ENCODE assay signal across 9 mouse cellular contexts in genomic region chr4:140657681-140658575, GRCm38 (mm10). TPM values are rescaled to one million over a fixed set of nuclear protein-coding genes. Genes with fewer than 3 reads are reported as not detected.
DNase-seq lines count a peak whose midpoint lies in the region; ATAC-seq and TF ChIP-seq lines count a peak whose summit lies in the region.
"Had no signal": no experiment of that assay in that cellular context is flagged by ENCODE, and none has a peak within 500 bp of the region (broad histone marks: within the 10 kb centered on the region; RNA-seq: fewer than 3 reads in every experiment).

No protein-coding gene starts in this region.

- peak overlapping the region; percentile 10; the same call in 1 of the 2 replicates for H3K4me2 ChIP-seq in forebrain, embryonic 16.5 days (ENCODE audit: low read length)
- H3K4me2 ChIP-seq in liver, embryonic 14.5 days (ENCODE audit: low read depth): no peak overlapping the region

- no peaks in the 10 kb centered on the region for H3K27me3 ChIP-seq in forebrain, embryonic 16.5 days (replicated peaks; ENCODE audit: control insufficient read depth, insufficient read depth, low read length)
- H3K27me3 ChIP-seq in liver, embryonic 14.5 days (ENCODE audit: control insufficient read depth, insufficient read depth, low read length): no peaks in the 10 kb centered on the region

- DNase-seq in 416B (ENCODE audit: low read depth): peak; percentile 95
- DNase-seq in heart, postnatal 10 days: peak; percentile 88 to 89
- DNase-seq in kidney, postnatal 4 days: peak; percentile 78 to 88
- no peak for DNase-seq in liver, embryonic 14.5 days (ENCODE audit: low read depth in 3 of 3, low spot score in 3 of 3)
- peak; percentile 37 for DNase-seq in ovary, postnatal 10 days (ENCODE audit: low spot score)
- DNase-seq in thymus, postnatal 25 days: no peak

- 1% methylated on average over 24 of the region's 24 CpGs for WGBS in forebrain, embryonic 16.5 days
- 49% methylated on average over 24 of the region's 24 CpGs for WGBS in liver, embryonic 14.5 days (ENCODE audit: insufficient replicate concordance)

- no peak for TF ChIP-seq EP300 in liver, embryonic 14.5 days (IDR thresholded peaks at IDR 0.05; ENCODE audit: low read depth)

- intact Hi-C loops in heart, postnatal 10 days (cut with DNase I): no loop called here

- peaks cover 9% of the 10 kb centered on the region; the same call in 1 of the 2 replicates for H3K4me1 ChIP-seq in brown adipose tissue, adult 24 weeks (ENCODE audit: control insufficient read depth, insufficient read depth, insufficient read length, low read length)
- peaks cover 16% of the 10 kb centered on the region for H3K4me1 ChIP-seq in forebrain, embryonic 16.5 days (replicated peaks; ENCODE audit: control insufficient read depth, insufficient read depth, low read length)
- H3K4me1 ChIP-seq in liver, embryonic 14.5 days (replicated peaks; ENCODE audit: control insufficient read depth in 2 of 2, insufficient read depth in 2 of 2, low read length in 1 of 2): no peaks in the 10 kb centered on the region; a peak in 1 of 4 replicates

- H3K36me3 ChIP-seq in forebrain, embryonic 16.5 days (ENCODE audit: control insufficient read depth, insufficient read depth): no peaks in the 10 kb centered on the region
- H3K36me3 ChIP-seq in liver, embryonic 14.5 days (replicated peaks; ENCODE audit: control insufficient read depth, insufficient read depth, low read depth): no peaks in the 10 kb centered on the region
- H3K36me3 ChIP-seq: G1E had no signal

- H3K27ac ChIP-seq in brown adipose tissue, adult 24 weeks (replicated peaks; ENCODE audit: low read depth, low read length): no peak overlapping the region
- peak overlapping the region; percentile 87 for H3K27ac ChIP-seq in forebrain, embryonic 16.5 days (ENCODE audit: low read length)
- no peak overlapping the region for H3K27ac ChIP-seq in liver, embryonic 14.5 days

- ATAC-seq in forebrain, embryonic 16.5 days: peak; percentile 93
- ATAC-seq in liver, embryonic 14.5 days (ENCODE audit: insufficient read depth): peak; percentile 57

- TF ChIP-seq CTCF in liver, embryonic 14.5 days (IDR thresholded peaks at IDR 0.05; ENCODE audit: low read depth): no peak

- peak overlapping the region; percentile 36 for H3K9ac ChIP-seq in forebrain, embryonic 16.5 days (replicated peaks; ENCODE audit: low read depth, low read length)
- no peak overlapping the region for H3K9ac ChIP-seq in liver, embryonic 14.5 days (replicated peaks)

- H3K9me3 ChIP-seq in forebrain, embryonic 16.5 days (ENCODE audit: control insufficient read depth, low read length): no peaks in the 10 kb centered on the region
- H3K9me3 ChIP-seq in liver, embryonic 14.5 days (ENCODE audit: control insufficient read depth, low read length): no peaks in the 10 kb centered on the region
- H3K9me3 ChIP-seq: G1E had no signal

- H3K4me3 ChIP-seq in brown adipose tissue, adult 24 weeks (ENCODE audit: insufficient read depth, low read depth, low read length): peak overlapping the region; percentile 37; the same call in 1 of the 2 replicates
- H3K4me3 ChIP-seq in forebrain, embryonic 16.5 days (replicated peaks; ENCODE audit: low read length): no peak overlapping the region
- no peak overlapping the region for H3K4me3 ChIP-seq in liver, embryonic 14.5 days (ENCODE audit: insufficient read depth in 1 of 2, low read depth in 2 of 2, low read length in 2 of 2)

RNA-seq across cellular contexts. Expression of gene Arhgef10l, which starts 7.9 kb away (rescaled TPM):
- 2.2 and 3.3 TPM in 2 replicates for polyA plus RNA-seq in brown adipose tissue, adult 24 weeks (2012; ENCODE audit: insufficient read depth, insufficient read length, missing spikeins)
- 20.5 and 23.0 TPM in 2 replicates for polyA plus RNA-seq in forebrain, embryonic 16.5 days (2015; fragmentation: Nextera tagmentation; extraction: Ambion mirVana)
- 10 to 100 TPM; 55.4 to 68.4 TPM for total RNA-seq in heart, postnatal 10 days (2021)
- 2.4 and 2.8 TPM in 2 replicates for polyA plus RNA-seq in liver, embryonic 14.5 days (2012; rRNA removed)
- 2.1 and 2.5 TPM in 2 replicates for polyA plus RNA-seq in liver, embryonic 14.5 days (2014; fragmentation: Nextera tagmentation; extraction: Ambion mirVana)

RNA-seq across cellular contexts. Expression of gene Rcc2, which starts 42.4 kb away (rescaled TPM):
- polyA plus RNA-seq in brown adipose tissue, adult 24 weeks (2012; ENCODE audit: insufficient read depth, insufficient read length, missing spikeins): 8.8 and 9.9 TPM in 2 replicates
- polyA plus RNA-seq in forebrain, embryonic 16.5 days (2015; fragmentation: Nextera tagmentation; extraction: Ambion mirVana): 19.1 and 20.1 TPM in 2 replicates
- 10 to 100 TPM; 31.8 to 36.0 TPM for total RNA-seq in heart, postnatal 10 days (2021)
- 44.0 and 50.3 TPM in 2 replicates for polyA plus RNA-seq in liver, embryonic 14.5 days (2012; rRNA removed)
- polyA plus RNA-seq in liver, embryonic 14.5 days (2014; fragmentation: Nextera tagmentation; extraction: Ambion mirVana): 16.5 and 27.6 TPM in 2 replicates

Comparison
In these comparisons a context has a peak if more than half of its experiments do, and no peak if none do; other contexts are left out.
1. DNase-seq: peak in 416B (single experiment), heart, postnatal 10 days (2 of 2), kidney, postnatal 4 days (2 of 2) and ovary, postnatal 10 days (single experiment); none in liver, embryonic 14.5 days (0 of 3) and thymus, postnatal 25 days (single experiment).